Mouse (Mus musculus): Measurements from ENCODE around the gene Ada. TPM values are rescaled to one million over a fixed set of nuclear protein-coding genes. Genes with fewer than 3 reads are reported as not detected.

Ada gene
- polyA plus RNA-seq, 1 experiment from 2014 or later: 11.0 TPM

GRCm38 (mm10) chr2:163712874-163713273 is 37.2 kb downstream of the Ada start:
- Histone ChIP-seq H3K27ac (replicated peaks; ENCODE audit: low read depth, low read length) (no peak overlapping the region), H3K36me3 (replicated peaks; ENCODE audit: control insufficient read depth, insufficient read depth, low read depth, low read length) (no peaks in the 10 kb centered on the region), H3K27me3 (ENCODE audit: control insufficient read depth, insufficient read depth, low read length) (no peaks in the 10 kb centered on the region), H3K4me1 (ENCODE audit: control insufficient read depth, insufficient read depth, low read length) (no peaks in the 10 kb centered on the region; the same call in 1 of the 2 replicates), H3K4me3 (ENCODE audit: low read depth, low read length) (no peak overlapping the region), H3K9me3 (replicated peaks; ENCODE audit: control insufficient read depth, low read length) (no peaks in the 10 kb centered on the region), H3K4me2 (ENCODE audit: low read depth, low read length) (no peak overlapping the region), H3K9ac (replicated peaks; ENCODE audit: low read length) (no peak overlapping the region)
- WGBS: 78% methylated on average over 6 of the region's 6 CpGs
- DNase-seq (ENCODE audit: low spot score): no peak
- ATAC-seq (replicated peaks; ENCODE audit: insufficient number of reproducible peaks, low FRiP score, low TSS enrichment, low read depth): no peak

- no peak for DNase-seq (ENCODE audit: low spot score)
- Histone ChIP-seq H3K4me2 (ENCODE audit: low read depth, low read length) (no peak overlapping the region), H3K4me3 (ENCODE audit: low read depth, low read length) (no peak overlapping the region), H3K27ac (replicated peaks; ENCODE audit: low read depth, low read length) (no peak overlapping the region), H3K36me3 (replicated peaks; ENCODE audit: control insufficient read depth, insufficient read depth, low read depth, low read length) (no peaks in the 10 kb centered on the region), H3K27me3 (ENCODE audit: control insufficient read depth, insufficient read depth, low read length) (no peaks in the 10 kb centered on the region), H3K4me1 (ENCODE audit: control insufficient read depth, insufficient read depth, low read length) (no peaks in the 10 kb centered on the region; the same call in 1 of the 2 replicates), H3K9me3 (replicated peaks; ENCODE audit: control insufficient read depth, low read length) (no peaks in the 10 kb centered on the region), H3K9ac (replicated peaks; ENCODE audit: low read length) (no peak overlapping the region)
- 73% methylated on average over 7 of the region's 7 CpGs for WGBS
- ATAC-seq (replicated peaks; ENCODE audit: insufficient number of reproducible peaks, low FRiP score, low TSS enrichment, low read depth): no peak
These were observed 37.6 kb downstream of the Ada start for GRCm38 (mm10) chr2:163712473-163712872.

GRCm38 (mm10) chr2:163711368-163711868 is 38.6 kb downstream of the Ada start:
- H3K4me2 ChIP-seq (ENCODE audit: low read depth, low read length): no peak overlapping the region
- DNase-seq (ENCODE audit: low spot score): no peak
- ATAC-seq (replicated peaks; ENCODE audit: insufficient number of reproducible peaks, low FRiP score, low TSS enrichment, low read depth): no peak
- H3K9ac ChIP-seq (replicated peaks; ENCODE audit: low read length): no peak overlapping the region
- H3K4me1 ChIP-seq (ENCODE audit: control insufficient read depth, insufficient read depth, low read length): no peaks in the 10 kb centered on the region; the same call in 1 of the 2 replicates
- WGBS: 94% methylated on average over 8 of the region's 8 CpGs
- H3K27ac ChIP-seq (replicated peaks; ENCODE audit: low read depth, low read length): no peak overlapping the region
- no peak overlapping the region for H3K4me3 ChIP-seq (ENCODE audit: low read depth, low read length)
- H3K9me3 ChIP-seq (replicated peaks; ENCODE audit: control insufficient read depth, low read length): no peaks in the 10 kb centered on the region
- H3K27me3 ChIP-seq (ENCODE audit: control insufficient read depth, insufficient read depth, low read length): no peaks in the 10 kb centered on the region
- no peaks in the 10 kb centered on the region for H3K36me3 ChIP-seq (replicated peaks; ENCODE audit: control insufficient read depth, insufficient read depth, low read depth, low read length)

GRCm38 (mm10) chr2:163710606-163711159 is 39.4 kb downstream of the Ada start:
- no peak for ATAC-seq (replicated peaks; ENCODE audit: insufficient number of reproducible peaks, low FRiP score, low TSS enrichment, low read depth)

GRCm38 (mm10) chr2:163710000-163710399 is 40.0 kb downstream of the Ada start:
- 96% methylated on average over 9 of the region's 9 CpGs for WGBS
- H3K9ac ChIP-seq (replicated peaks; ENCODE audit: low read length): no peak overlapping the region

More at GRCm38 (mm10) chr2:163710606-163711159, 39.4 kb downstream of the Ada start:
- no peak overlapping the region for H3K4me2 ChIP-seq (ENCODE audit: low read depth, low read length)
- no peak for DNase-seq (ENCODE audit: low spot score)
- no peak overlapping the region for H3K9ac ChIP-seq (replicated peaks; ENCODE audit: low read length)
- WGBS: 86% methylated on average over 5 of the region's 5 CpGs
- no peaks in the 10 kb centered on the region for H3K9me3 ChIP-seq (replicated peaks; ENCODE audit: control insufficient read depth, low read length)
- H3K27ac ChIP-seq (replicated peaks; ENCODE audit: low read depth, low read length): no peak overlapping the region
- no peaks in the 10 kb centered on the region for H3K4me1 ChIP-seq (ENCODE audit: control insufficient read depth, insufficient read depth, low read length)
- H3K4me3 ChIP-seq (ENCODE audit: low read depth, low read length): no peak overlapping the region
- H3K36me3 ChIP-seq (replicated peaks; ENCODE audit: control insufficient read depth, insufficient read depth, low read depth, low read length): no peaks in the 10 kb centered on the region
- no peaks in the 10 kb centered on the region for H3K27me3 ChIP-seq (ENCODE audit: control insufficient read depth, insufficient read depth, low read length)

GRCm38 (mm10) chr2:163708763-163709250 is 41.2 kb downstream of the Ada start:
- H3K9me3 ChIP-seq (replicated peaks; ENCODE audit: control insufficient read depth, low read length): no peaks in the 10 kb centered on the region
- H3K36me3 ChIP-seq (replicated peaks; ENCODE audit: control insufficient read depth, insufficient read depth, low read depth, low read length): no peaks in the 10 kb centered on the region
- H3K4me3 ChIP-seq (ENCODE audit: low read depth, low read length): no peak overlapping the region
- 94% methylated on average over 4 of the region's 6 CpGs for WGBS
- no peak for DNase-seq (ENCODE audit: low spot score)
- H3K4me1 ChIP-seq (ENCODE audit: control insufficient read depth, insufficient read depth, low read length): no peaks in the 10 kb centered on the region
- H3K27ac ChIP-seq (replicated peaks; ENCODE audit: low read depth, low read length): no peak overlapping the region
- H3K4me2 ChIP-seq (ENCODE audit: low read depth, low read length): no peak overlapping the region
- no peaks in the 10 kb centered on the region for H3K27me3 ChIP-seq (ENCODE audit: control insufficient read depth, insufficient read depth, low read length)
- ATAC-seq (replicated peaks; ENCODE audit: insufficient number of reproducible peaks, low FRiP score, low TSS enrichment, low read depth): no peak
- no peak overlapping the region for H3K9ac ChIP-seq (replicated peaks; ENCODE audit: low read length)

More at GRCm38 (mm10) chr2:163710000-163710399, 40.0 kb downstream of the Ada start:
- DNase-seq (ENCODE audit: low spot score) (no peak), ATAC-seq (replicated peaks; ENCODE audit: insufficient number of reproducible peaks, low FRiP score, low TSS enrichment, low read depth) (no peak)
- Histone ChIP-seq H3K36me3 (replicated peaks; ENCODE audit: control insufficient read depth, insufficient read depth, low read depth, low read length) (no peaks in the 10 kb centered on the region), H3K4me1 (ENCODE audit: control insufficient read depth, insufficient read depth, low read length) (no peaks in the 10 kb centered on the region), H3K4me3 (ENCODE audit: low read depth, low read length) (no peak overlapping the region), H3K9me3 (replicated peaks; ENCODE audit: control insufficient read depth, low read length) (no peaks in the 10 kb centered on the region), H3K27ac (replicated peaks; ENCODE audit: low read depth, low read length) (no peak overlapping the region), H3K27me3 (ENCODE audit: control insufficient read depth, insufficient read depth, low read length) (no peaks in the 10 kb centered on the region), H3K4me2 (ENCODE audit: low read depth, low read length) (no peak overlapping the region)

GRCm38 (mm10) chr2:163708321-163708720 is 41.7 kb downstream of the Ada start:
- no peak overlapping the region for H3K4me2 ChIP-seq (ENCODE audit: low read depth, low read length)
- WGBS: 85% methylated on average over 5 of the region's 5 CpGs
- H3K4me1 ChIP-seq (ENCODE audit: control insufficient read depth, insufficient read depth, low read length): no peaks in the 10 kb centered on the region
- DNase-seq (ENCODE audit: low spot score): no peak
- no peaks in the 10 kb centered on the region for H3K9me3 ChIP-seq (replicated peaks; ENCODE audit: control insufficient read depth, low read length)
- H3K9ac ChIP-seq (replicated peaks; ENCODE audit: low read length): no peak overlapping the region
- H3K27ac ChIP-seq (replicated peaks; ENCODE audit: low read depth, low read length): no peak overlapping the region
- no peaks in the 10 kb centered on the region for H3K36me3 ChIP-seq (replicated peaks; ENCODE audit: control insufficient read depth, insufficient read depth, low read depth, low read length)
- H3K27me3 ChIP-seq (ENCODE audit: control insufficient read depth, insufficient read depth, low read length): no peaks in the 10 kb centered on the region
- H3K4me3 ChIP-seq (ENCODE audit: low read depth, low read length): no peak overlapping the region
- no peak for ATAC-seq (replicated peaks; ENCODE audit: insufficient number of reproducible peaks, low FRiP score, low TSS enrichment, low read depth)

- Histone ChIP-seq H3K36me3 (replicated peaks; ENCODE audit: control insufficient read depth, insufficient read depth, low read depth, low read length) (no peaks in the 10 kb centered on the region), H3K27me3 (ENCODE audit: control insufficient read depth, insufficient read depth, low read length) (no peaks in the 10 kb centered on the region), H3K9ac (replicated peaks; ENCODE audit: low read length) (no peak overlapping the region), H3K4me2 (ENCODE audit: low read depth, low read length) (no peak overlapping the region), H3K4me3 (ENCODE audit: low read depth, low read length) (no peak overlapping the region), H3K4me1 (ENCODE audit: control insufficient read depth, insufficient read depth, low read length) (no peaks in the 10 kb centered on the region), H3K27ac (replicated peaks; ENCODE audit: low read depth, low read length) (no peak overlapping the region), H3K9me3 (replicated peaks; ENCODE audit: control insufficient read depth, low read length) (no peaks in the 10 kb centered on the region)
- DNase-seq (ENCODE audit: low spot score) (no peak), ATAC-seq (replicated peaks; ENCODE audit: insufficient number of reproducible peaks, low FRiP score, low TSS enrichment, low read depth) (no peak)
- 90% methylated on average over 5 of the region's 5 CpGs for WGBS
These were observed 46.3 kb downstream of the Ada start for GRCm38 (mm10) chr2:163703599-163704260.
